Mouse (Mus musculus): ENCODE measurements around the gene Olfr734. TPM values are rescaled to one million over a fixed set of nuclear protein-coding genes. Genes with fewer than 3 reads are reported as not detected.

The Olfr734 gene
- not detected in 2 replicates for polyA plus RNA-seq (2015; fragmentation: Nextera tagmentation; extraction: Ambion mirVana)

DNA sequence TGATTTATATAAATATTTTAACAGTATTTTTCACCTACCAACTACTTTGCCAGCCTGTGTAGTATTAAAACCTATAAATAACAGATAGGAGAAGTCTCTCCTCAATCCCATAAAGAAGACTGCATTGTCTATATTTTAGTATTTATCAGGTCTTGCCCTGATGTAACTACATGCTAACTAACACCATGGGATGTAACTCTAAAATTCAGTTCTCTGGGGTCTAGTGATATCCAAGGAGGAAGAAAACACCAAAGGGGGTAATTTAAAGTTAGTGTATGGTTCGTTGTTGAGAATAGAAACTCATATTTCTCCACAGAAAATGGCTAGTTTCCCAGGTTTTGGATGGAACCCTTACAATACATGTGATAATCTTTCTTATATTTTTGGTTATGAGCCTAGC is at the start of gene Olfr734:
Gene Olfr734 (minus strand): TSS at position 101 of the 400 bp plus-strand sequence.

DNA sequence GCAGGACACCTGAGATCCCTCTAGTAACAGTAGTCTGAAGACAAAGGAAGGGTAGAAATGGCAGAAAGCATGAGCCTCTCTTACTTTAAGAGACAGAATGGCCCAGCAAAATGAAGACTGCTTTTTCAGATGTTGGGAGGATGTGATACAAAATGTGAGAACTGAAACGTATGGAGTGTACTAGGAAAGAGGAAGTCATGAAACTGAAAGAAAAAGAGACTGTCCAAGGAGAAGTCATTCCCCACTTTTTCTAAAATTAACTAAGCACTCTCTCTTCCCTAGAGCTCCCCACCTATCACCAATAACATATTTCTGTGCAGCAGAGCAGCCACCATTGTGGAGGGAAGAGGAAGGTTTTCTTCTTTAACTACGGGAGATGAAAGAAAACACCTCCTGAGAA is 31.0 kb upstream of the Olfr734 start, which contains the start of gene Tlr11:
Gene Tlr11 (plus strand): TSS at position 322 of the 400 bp plus-strand sequence.

DNA sequence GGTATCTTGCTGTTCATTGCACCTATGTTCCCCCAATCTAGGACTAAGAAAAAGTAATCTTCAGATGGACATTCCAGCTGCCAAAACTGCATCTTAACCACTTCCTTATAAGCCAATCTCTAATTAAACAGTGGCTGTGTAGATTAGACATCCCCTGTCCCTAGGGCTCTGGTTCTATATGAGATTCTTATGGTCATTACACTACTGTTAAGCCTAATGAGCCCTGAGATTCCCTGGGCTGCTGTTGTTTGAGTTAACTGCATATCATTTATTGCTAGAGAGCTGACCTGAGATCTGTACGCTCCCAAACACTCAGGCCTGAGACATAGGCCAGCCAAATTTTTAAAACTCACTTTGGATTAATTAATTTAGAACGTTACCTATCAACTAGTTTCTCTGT is 22.2 kb upstream of the Olfr734 start, which contains the start of gene Olfr735:
Gene Olfr735 (minus strand): TSS at position 77 of the 400 bp plus-strand sequence.

GRCm38 (mm10) chr14:50301422-50301821 is 25.1 kb downstream of the Olfr734 start, which contains the start of gene Olfr733:
TSS of gene Olfr733 (minus strand) at chr14:50301522.

DNA sequence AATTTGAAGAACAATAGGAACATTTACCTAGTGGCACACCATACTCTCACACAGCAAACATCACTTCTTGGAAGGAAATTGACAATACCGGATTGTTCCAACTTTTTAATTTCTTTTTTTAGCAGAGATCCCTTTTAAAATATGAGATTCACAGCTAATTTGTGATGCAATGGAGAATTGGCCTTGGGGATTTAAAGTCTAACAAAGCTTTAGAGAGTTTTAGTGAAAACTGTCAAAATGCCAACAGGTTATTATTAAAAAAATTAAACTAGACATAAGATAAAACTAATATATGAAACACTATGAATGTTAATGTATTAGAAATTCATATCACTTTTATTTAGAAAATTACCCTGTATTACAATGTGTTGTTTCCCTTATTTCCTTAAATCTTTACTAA is 42.5 kb downstream of the Olfr734 start, which contains the start of gene Olfr732:
Gene Olfr732 (minus strand): TSS at position 101 of the 400 bp plus-strand sequence.

Other genes with a start within 250 kb of the Olfr734 start
- gene Olfr726, start 235.8 kb downstream of the Olfr734 start, polyA plus RNA-seq (2015; fragmentation: Nextera tagmentation; extraction: Ambion mirVana): not detected in 2 replicates
- not detected in 2 replicates for gene Olfr727, start 203.6 kb downstream of the Olfr734 start, polyA plus RNA-seq (2015; fragmentation: Nextera tagmentation; extraction: Ambion mirVana)
- gene Olfr728, start 184.1 kb downstream of the Olfr734 start, polyA plus RNA-seq (2015; fragmentation: Nextera tagmentation; extraction: Ambion mirVana): not detected in 2 replicates
- not detected in 2 replicates for gene Olfr729, start 173.9 kb downstream of the Olfr734 start, polyA plus RNA-seq (2015; fragmentation: Nextera tagmentation; extraction: Ambion mirVana)
- gene Olfr730, start 138.6 kb downstream of the Olfr734 start, polyA plus RNA-seq (2015; fragmentation: Nextera tagmentation; extraction: Ambion mirVana): not detected in 2 replicates
- gene Olfr731, start 84.9 kb downstream of the Olfr734 start, polyA plus RNA-seq (2015; fragmentation: Nextera tagmentation; extraction: Ambion mirVana): not detected in 2 replicates
- gene Olfr732, start 42.6 kb downstream of the Olfr734 start, polyA plus RNA-seq (2015; fragmentation: Nextera tagmentation; extraction: Ambion mirVana): not detected in 2 replicates
- gene Olfr733, start 25.2 kb downstream of the Olfr734 start, polyA plus RNA-seq (2015; fragmentation: Nextera tagmentation; extraction: Ambion mirVana): not detected in 2 replicates
- gene Olfr735, start 22.1 kb upstream of the Olfr734 start, polyA plus RNA-seq (2015; fragmentation: Nextera tagmentation; extraction: Ambion mirVana): not detected in 2 replicates
- gene Tlr11, start 31.2 kb upstream of the Olfr734 start, polyA plus RNA-seq (2015; fragmentation: Nextera tagmentation; extraction: Ambion mirVana): 0.20 and 0.44 TPM in 2 replicates
- gene Olfr736, start 54.4 kb upstream of the Olfr734 start, polyA plus RNA-seq (2015; fragmentation: Nextera tagmentation; extraction: Ambion mirVana): not detected in 2 replicates
- gene Olfr738, start 80.8 kb upstream of the Olfr734 start, polyA plus RNA-seq (2015; fragmentation: Nextera tagmentation; extraction: Ambion mirVana): not detected in 2 replicates
- gene Olfr739, start 91.9 kb upstream of the Olfr734 start, polyA plus RNA-seq (2015; fragmentation: Nextera tagmentation; extraction: Ambion mirVana): not detected in 2 replicates
- not detected in 2 replicates for gene Olfr740, start 118.8 kb upstream of the Olfr734 start, polyA plus RNA-seq (2015; fragmentation: Nextera tagmentation; extraction: Ambion mirVana)
- not detected in 2 replicates for gene Olfr741, start 146.0 kb upstream of the Olfr734 start, polyA plus RNA-seq (2015; fragmentation: Nextera tagmentation; extraction: Ambion mirVana)
- not detected in 2 replicates for gene Olfr742, start 176.8 kb upstream of the Olfr734 start, polyA plus RNA-seq (2015; fragmentation: Nextera tagmentation; extraction: Ambion mirVana)
- gene Olfr743, start 195.1 kb upstream of the Olfr734 start, polyA plus RNA-seq (2015; fragmentation: Nextera tagmentation; extraction: Ambion mirVana): not detected in 2 replicates

All from spleen, postnatal 0 days (tissue).